In genomic region chr6:114782486-114782885, GRCm38 (mm10) we compare ENCODE assay signal across 12 mouse cellular contexts.
DNase-seq lines count a peak whose midpoint lies in the region; ATAC-seq lines count a peak whose summit lies in the region.
"Had no signal": no experiment of that assay in that cellular context is flagged by ENCODE, and none has a peak within 500 bp of the region (broad histone marks: within the 10 kb centered on the region; RNA-seq: fewer than 3 reads in every experiment).

No protein-coding gene starts in this region.

- H3K27me3 ChIP-seq in hindbrain, embryonic 12.5 days: no peaks in the 10 kb centered on the region
- no peaks in the 10 kb centered on the region for H3K27me3 ChIP-seq in hindbrain, embryonic 11.5 days (ENCODE audit: control insufficient read depth, insufficient read depth, low read length)
- no peaks in the 10 kb centered on the region for H3K27me3 ChIP-seq in lung, embryonic 16.5 days (ENCODE audit: control insufficient read depth, insufficient read depth, low read depth, low read length)
- H3K27me3 ChIP-seq in limb, embryonic 15.5 days: no peaks in the 10 kb centered on the region
- H3K27me3 ChIP-seq: intestine, embryonic 15.5 days had no signal

- H3K9ac ChIP-seq in hindbrain, embryonic 12.5 days: no peak overlapping the region
- no peak overlapping the region for H3K9ac ChIP-seq in hindbrain, embryonic 11.5 days (ENCODE audit: low read depth, low read length)
- no peak overlapping the region for H3K9ac ChIP-seq in lung, embryonic 16.5 days (ENCODE audit: low read length)
- H3K9ac ChIP-seq in limb, embryonic 15.5 days: no peak overlapping the region
- H3K9ac ChIP-seq: intestine, embryonic 15.5 days had no signal

- WGBS in hindbrain, embryonic 12.5 days: 65% methylated on average over 7 of the region's 7 CpGs
- 65% methylated on average over 7 of the region's 7 CpGs for WGBS in hindbrain, embryonic 11.5 days
- 54% methylated on average over 7 of the region's 7 CpGs for WGBS in lung, embryonic 16.5 days
- 49% methylated on average over 7 of the region's 7 CpGs for WGBS in limb, embryonic 15.5 days

- no peak for ATAC-seq in hindbrain, embryonic 12.5 days (ENCODE audit: low FRiP score)
- no peak for ATAC-seq in hindbrain, embryonic 11.5 days (ENCODE audit: low FRiP score)
- ATAC-seq in lung, embryonic 16.5 days (ENCODE audit: low read depth): no peak
- ATAC-seq in limb, embryonic 15.5 days (ENCODE audit: insufficient number of reproducible peaks, low FRiP score, low TSS enrichment, low read depth): no peak

- H3K9me3 ChIP-seq in hindbrain, embryonic 12.5 days (replicated peaks): no peaks in the 10 kb centered on the region
- H3K9me3 ChIP-seq in hindbrain, embryonic 11.5 days (ENCODE audit: control insufficient read depth, low read length): no peaks in the 10 kb centered on the region
- H3K9me3 ChIP-seq in lung, embryonic 16.5 days (ENCODE audit: control insufficient read depth, low read length): no peaks in the 10 kb centered on the region
- no peaks in the 10 kb centered on the region for H3K9me3 ChIP-seq in limb, embryonic 15.5 days
- H3K9me3 ChIP-seq: G1E; intestine, embryonic 15.5 days had no signal

- no peak overlapping the region for H3K4me2 ChIP-seq in hindbrain, embryonic 12.5 days (replicated peaks)
- no peak overlapping the region for H3K4me2 ChIP-seq in hindbrain, embryonic 11.5 days (replicated peaks; ENCODE audit: low read depth, low read length)
- no peak overlapping the region for H3K4me2 ChIP-seq in lung, embryonic 16.5 days (ENCODE audit: low read depth, low read length)
- H3K4me2 ChIP-seq in limb, embryonic 15.5 days: no peak overlapping the region
- H3K4me2 ChIP-seq: intestine, embryonic 15.5 days; liver, embryonic 11.5 days had no signal

- H3K36me3 ChIP-seq in hindbrain, embryonic 12.5 days: no peaks in the 10 kb centered on the region
- H3K36me3 ChIP-seq in hindbrain, embryonic 11.5 days (ENCODE audit: control insufficient read depth, insufficient read depth, low read length): no peaks in the 10 kb centered on the region
- H3K36me3 ChIP-seq in lung, embryonic 16.5 days (ENCODE audit: control insufficient read depth, insufficient read depth, low read length): no peaks in the 10 kb centered on the region
- no peaks in the 10 kb centered on the region for H3K36me3 ChIP-seq in limb, embryonic 15.5 days
- H3K36me3 ChIP-seq: intestine, embryonic 15.5 days had no signal

- DNase-seq in adrenal gland, postnatal 25 days: peak; percentile 37
- no peak for DNase-seq in adrenal gland, postnatal 4 days (ENCODE audit: low spot score in 2 of 2)
- DNase-seq in hindbrain, embryonic 11.5 days (ENCODE audit: low spot score): no peak
- DNase-seq in lung, adult 18-20 months: no peak
- no peak for DNase-seq in yolk sac, embryonic 10.5 days (ENCODE audit: low spot score)
- DNase-seq: right cerebral cortex, adult 18-20 months had no signal

- H3K4me1 ChIP-seq in hindbrain, embryonic 12.5 days: peaks cover 32% of the 10 kb centered on the region
- no peaks in the 10 kb centered on the region for H3K4me1 ChIP-seq in hindbrain, embryonic 11.5 days (replicated peaks; ENCODE audit: control insufficient read depth, insufficient read depth, low read length)
- H3K4me1 ChIP-seq in lung, embryonic 16.5 days (replicated peaks; ENCODE audit: control insufficient read depth, insufficient read depth, low read length): peaks cover 27% of the 10 kb centered on the region
- H3K4me1 ChIP-seq in limb, embryonic 15.5 days: peaks cover 36% of the 10 kb centered on the region

- H3K27ac ChIP-seq in hindbrain, embryonic 12.5 days: 0 out of 2 replicates have a peak overlapping the region, but pooled peaks have one; percentile 8
- H3K27ac ChIP-seq in hindbrain, embryonic 11.5 days (ENCODE audit: low read depth, low read length): no peak overlapping the region
- H3K27ac ChIP-seq in lung, embryonic 16.5 days (ENCODE audit: low read length): peak overlapping the region; percentile 76
- peak overlapping the region; percentile 82 for H3K27ac ChIP-seq in limb, embryonic 15.5 days
- H3K27ac ChIP-seq: intestine, embryonic 15.5 days had no signal

- H3K4me3 ChIP-seq in hindbrain, embryonic 12.5 days: no peak overlapping the region
- H3K4me3 ChIP-seq in hindbrain, embryonic 11.5 days (ENCODE audit: low read depth, low read length): no peak overlapping the region
- no peak overlapping the region for H3K4me3 ChIP-seq in lung, embryonic 16.5 days (ENCODE audit: low read length)
- no peak overlapping the region for H3K4me3 ChIP-seq in limb, embryonic 15.5 days
- H3K4me3 ChIP-seq: intestine, embryonic 15.5 days had no signal
